Mouse (Mus musculus) myocyte (in vitro differentiated cells): ENCODE data around the gene Zbtb25. TPM values are rescaled to one million over a fixed set of nuclear protein-coding genes. Genes with fewer than 3 reads are reported as not detected.

Experiments used
- H3K27me3 ChIP-seq: one replicate; pipeline ENCODE4 v1.6.1; 2011; ENCODE audit not compliant: control insufficient read depth, insufficient read depth, insufficient read length
- H3K36me3 ChIP-seq: one replicate; pipeline ENCODE4 v1.6.1; 2011; ENCODE audit not compliant: control insufficient read depth, insufficient read depth
- H3K4me2 ChIP-seq: one replicate; pipeline ENCODE4 v1.6.1; 2011; ENCODE audit warnings: low read depth, control low read depth
- H3K4me3 ChIP-seq: one replicate; pipeline ENCODE4 v1.5.1; 2011; ENCODE audit warnings: mild to moderate bottlenecking, control low read depth, moderate library complexity
- H3K79me2 ChIP-seq: one replicate; pipeline ENCODE4 v1.6.1; 2011; ENCODE audit not compliant: control insufficient read depth, insufficient read depth
- H3ac ChIP-seq: one replicate; pipeline ENCODE4 v1.6.1; 2011; ENCODE audit not compliant: control insufficient read depth, insufficient read length
- CEBPB ChIP-seq: IDR thresholded peaks from 2 replicates; pipeline ENCODE4 v1.6.1; 2011; ENCODE audit warnings: mild to moderate bottlenecking, moderate library complexity; ENCODE audit not compliant: poor library complexity, insufficient read depth, severe bottlenecking
- E2F4 ChIP-seq: IDR thresholded peaks from one replicate; pipeline ENCODE4 v1.6.1; 2011; ENCODE audit warnings: mild to moderate bottlenecking, control low read depth, moderate library complexity; ENCODE audit not compliant: insufficient read depth
- MYOD1 ChIP-seq, 3 experiments: IDR thresholded peaks; one replicate each; pipeline ENCODE4 v1.6.1; 2011; ENCODE audit warnings: control low read depth in 2 of 3, low read depth in 2 of 3, mild to moderate bottlenecking in 2 of 3, moderate library complexity in 1 of 3; ENCODE audit not compliant: insufficient read length in 2 of 3, control insufficient read depth in 1 of 3
- MYOG ChIP-seq, 3 experiments: IDR thresholded peaks; one replicate each; pipeline ENCODE4 v1.6.1; 2011; ENCODE audit warnings: control low read depth in 2 of 3, low read depth in 2 of 3, mild to moderate bottlenecking in 2 of 3; ENCODE audit not compliant: insufficient read length in 2 of 3, control insufficient read depth in 1 of 3, insufficient read depth in 1 of 3
- POLR2A ChIP-seq: IDR thresholded peaks from one replicate; pipeline ENCODE4 v1.6.1; 2011; ENCODE audit warnings: low read depth, mild to moderate bottlenecking, control low read depth, moderate library complexity; ENCODE audit not compliant: insufficient read length
- POLR2AphosphoS2 ChIP-seq: IDR thresholded peaks from one replicate; pipeline ENCODE4 v1.6.1; 2011; ENCODE audit warnings: low read depth, control low read depth; ENCODE audit not compliant: insufficient read length
- REST ChIP-seq: IDR thresholded peaks from one replicate; pipeline ENCODE4 v1.6.1; 2011; ENCODE audit warnings: mild to moderate bottlenecking, control low read depth, moderate library complexity; ENCODE audit not compliant: insufficient read depth, insufficient read length
- SRF ChIP-seq: IDR thresholded peaks from one replicate; pipeline ENCODE4 v1.6.1; 2011; ENCODE audit warnings: low read depth; ENCODE audit not compliant: control insufficient read depth, insufficient read length
- TCF3 ChIP-seq: IDR thresholded peaks from one replicate; pipeline ENCODE4 v1.6.1; 2011; ENCODE audit warnings: low read depth, control low read depth; ENCODE audit not compliant: insufficient read length
- USF1 ChIP-seq: IDR thresholded peaks from one replicate; pipeline ENCODE4 v1.6.1; 2011; ENCODE audit warnings: low read depth, mild to moderate bottlenecking, control low read depth, moderate library complexity
- polyA plus RNA-seq: library from polyadenylated mRNA; unstranded; fragments of >200 nt; fragmentation: generic; extraction: Trizol; gene quantifications from one replicate; pipeline ENCODE4 v1.2.1, GENCODE M21; 2012; ENCODE audit warnings: missing spikeins

Zbtb25 gene
- polyA plus RNA-seq, 1 experiment = 6.1 TPM

GRCm38 (mm10) chr12:76403886-76404537, 34.6 kb upstream of the Zbtb25 start, which contains the start of gene Hspa2:
Gene Hspa2, plus strand, starts transcription at chr12:76404176.
- Histone ChIP-seq H3K79me2 (no peaks in the 10 kb centered on the region), H3ac (peak within 1 kb of the TSS; percentile 69), H3K27me3 (no peaks in the 10 kb centered on the region), H3K36me3 (no peaks in the 10 kb centered on the region), H3K4me2 (peak within 1 kb of the TSS; percentile 99), H3K4me3 (peak within 1 kb of the TSS; percentile 64)
- TF ChIP-seq POLR2AphosphoS2 (peak; percentile 96), E2F4 (no peak), POLR2A (peak; percentile 97)

GRCm38 (mm10) chr12:76402991-76403885, 33.8 kb upstream of the Zbtb25 start:
- Histone ChIP-seq H3K36me3 (no peaks in the 10 kb centered on the region), H3K27me3 (no peaks in the 10 kb centered on the region), H3K79me2 (no peaks in the 10 kb centered on the region), H3K4me3 (peak overlapping the region; percentile 64), H3K4me2 (peak overlapping the region; percentile 99), H3ac (peak overlapping the region; percentile 69)
- TF ChIP-seq CEBPB = no peak
- no peak for TF ChIP-seq TCF3
- peak; percentile 64 for TF ChIP-seq POLR2A
- no peak for TF ChIP-seq MYOD1 (IDR thresholded peaks at IDR 0.05; ENCODE audit: control insufficient read depth in 1 of 3, insufficient read length in 2 of 3, low read depth in 2 of 3)
- TF ChIP-seq SRF = no peak
- no peak for TF ChIP-seq MYOG (IDR thresholded peaks at IDR 0.05; ENCODE audit: control insufficient read depth in 1 of 3, insufficient read depth in 1 of 3, insufficient read length in 2 of 3, low read depth in 2 of 3)
- no peak for TF ChIP-seq USF1
- TF ChIP-seq POLR2AphosphoS2 = peak; percentile 63

GRCm38 (mm10) chr12:76401674-76402073, 32.3 kb upstream of the Zbtb25 start:
- no peaks in the 10 kb centered on the region for H3K36me3 ChIP-seq
- H3ac ChIP-seq = no peak overlapping the region
- H3K27me3 ChIP-seq = no peaks in the 10 kb centered on the region
- H3K4me3 ChIP-seq = no peak overlapping the region
- no peak for TF ChIP-seq SRF
- no peak for TF ChIP-seq E2F4
- TF ChIP-seq POLR2AphosphoS2 = no peak
- no peak for TF ChIP-seq REST
- TF ChIP-seq TCF3 = no peak
- no peak for TF ChIP-seq MYOG (IDR thresholded peaks at IDR 0.05; ENCODE audit: control insufficient read depth in 1 of 3, insufficient read depth in 1 of 3, insufficient read length in 2 of 3, low read depth in 2 of 3)
- no peak for TF ChIP-seq MYOD1 (IDR thresholded peaks at IDR 0.05; ENCODE audit: control insufficient read depth in 1 of 3, insufficient read length in 2 of 3, low read depth in 2 of 3)
- no peak for TF ChIP-seq USF1
- no peak overlapping the region for H3K4me2 ChIP-seq
- no peaks in the 10 kb centered on the region for H3K79me2 ChIP-seq

- TF ChIP-seq CEBPB = no peak
- H3K4me2 ChIP-seq = no peak overlapping the region
- no peak overlapping the region for H3ac ChIP-seq
- no peaks in the 10 kb centered on the region for H3K36me3 ChIP-seq
- H3K27me3 ChIP-seq = no peaks in the 10 kb centered on the region
- H3K79me2 ChIP-seq = no peaks in the 10 kb centered on the region
- no peak overlapping the region for H3K4me3 ChIP-seq
Observed at GRCm38 (mm10) chr12:76397281-76397680, 27.9 kb upstream of the Zbtb25 start.

GRCm38 (mm10) chr12:76392979-76393378, 23.6 kb upstream of the Zbtb25 start:
- Histone ChIP-seq H3K4me3 (no peak overlapping the region), H3K4me2 (no peak overlapping the region), H3ac (no peak overlapping the region), H3K36me3 (peaks cover 17% of the 10 kb centered on the region), H3K27me3 (no peaks in the 10 kb centered on the region), H3K79me2 (peaks cover 18% of the 10 kb centered on the region)
- TF ChIP-seq E2F4 = no peak
- no peak for TF ChIP-seq POLR2AphosphoS2
- TF ChIP-seq MYOG (IDR thresholded peaks at IDR 0.05; ENCODE audit: control insufficient read depth in 1 of 3, insufficient read depth in 1 of 3, insufficient read length in 2 of 3, low read depth in 2 of 3) = no peak
